Mouse (Mus musculus): ENCODE measurements around the gene Bend4. TPM values are rescaled to one million over a fixed set of nuclear protein-coding genes. Genes with fewer than 3 reads are reported as not detected.

Gene Bend4
- polyA plus RNA-seq, 1 experiment = 1.7 TPM

Other genes with a start within 250 kb of the Bend4 start
- gene Tmem33, start 167.7 kb downstream of the Bend4 start, polyA plus RNA-seq (2012; rRNA removed) = 51.8 and 69.0 TPM in 2 replicates
- gene Slc30a9, start 121.4 kb downstream of the Bend4 start, polyA plus RNA-seq (2012; rRNA removed) = 46.8 and 49.0 TPM in 2 replicates
- 0.37 and 0.78 TPM in 2 replicates for gene Shisa3, start 179.6 kb upstream of the Bend4 start, polyA plus RNA-seq (2012; rRNA removed)